Mouse (Mus musculus) urinary bladder, postnatal 10 days (tissue): ENCODE results near the gene Chd1.
"Not testable (repeated sequence)": the region's sequence is repeated elsewhere in the genome, so short reads cannot be mapped to it uniquely, and the experiment has no call there.

Experiments used
- DNase-seq: peaks from one replicate; pipeline ENCODE4 v3.0.0; 2022; ENCODE audit warnings: low spot score

The Chd1 gene

GRCm38 (mm10) chr17:15704475-15705300, at the start of gene Chd1:
Gene Chd1, plus strand, starts transcription at chr17:15704967.
- DNase-seq: peak; percentile 55

GRCm38 (mm10) chr17:15656881-15657607, 47.7 kb upstream of the Chd1 start:
- no peak for DNase-seq

DNA sequence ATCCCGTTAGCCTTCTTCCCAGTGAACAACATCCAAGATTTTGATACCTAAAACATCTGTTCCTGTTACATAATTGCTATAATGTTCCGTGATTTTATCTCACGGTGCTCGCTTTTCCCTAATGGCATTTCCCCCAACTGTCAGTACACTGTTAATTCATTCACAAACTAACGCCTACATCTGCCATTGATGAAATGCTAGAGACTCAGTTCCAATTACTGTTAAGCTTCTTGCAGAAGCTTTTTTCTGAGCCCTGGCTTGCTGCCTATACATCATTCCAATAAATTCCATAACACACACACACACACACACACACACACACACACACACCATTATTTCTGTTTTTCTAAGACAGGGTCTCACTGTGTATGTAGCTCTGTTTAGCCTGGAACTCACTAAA, 31.9 kb upstream of the Chd1 start:
- DNase-seq: no peak

GRCm38 (mm10) chr17:15677970-15678645, 26.7 kb upstream of the Chd1 start:
- DNase-seq: no peak

- no peak for DNase-seq
Measured at GRCm38 (mm10) chr17:15679966-15680630, 24.7 kb upstream of the Chd1 start.

DNA sequence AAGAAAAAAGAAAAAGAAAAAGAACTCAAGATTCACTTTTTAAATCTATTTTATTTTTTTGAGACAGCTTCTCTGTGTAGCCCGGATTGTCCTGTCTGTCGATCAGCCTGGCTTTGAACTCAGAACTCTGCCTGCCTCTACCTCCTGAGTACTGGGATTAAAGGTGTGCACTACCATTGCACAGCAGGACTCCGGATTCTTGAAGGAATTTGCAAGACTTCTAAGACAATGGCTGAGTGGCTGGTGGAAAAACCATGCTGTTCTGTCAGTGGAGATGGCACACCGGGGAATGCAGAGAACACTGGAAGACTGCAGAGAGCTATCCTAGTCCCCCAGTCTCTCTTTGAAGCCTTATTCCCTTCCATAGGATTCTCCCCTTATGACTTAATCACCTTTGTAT, 24.1 kb upstream of the Chd1 start:
- DNase-seq: no peak

- no peak for DNase-seq
Measured at GRCm38 (mm10) chr17:15686396-15686795, 18.4 kb upstream of the Chd1 start.

DNA sequence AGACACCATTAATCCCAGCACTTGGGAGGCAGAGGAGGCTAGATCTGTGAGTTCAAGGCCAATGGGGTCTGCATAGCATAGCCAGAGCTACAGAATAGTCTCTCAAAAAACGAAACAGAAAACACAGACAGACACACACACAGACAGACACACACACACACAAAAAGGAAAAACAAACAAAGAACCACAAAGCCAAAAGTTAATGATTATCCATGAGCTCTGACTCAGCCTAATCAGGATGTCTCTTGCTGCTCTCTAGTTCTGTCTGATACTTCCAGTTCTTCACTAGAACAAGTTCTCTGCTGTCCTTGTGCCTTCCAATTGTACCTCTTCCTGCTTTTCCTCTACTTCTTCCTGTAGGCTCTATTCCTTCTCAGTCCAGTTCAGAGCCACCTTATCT, 14.5 kb upstream of the Chd1 start:
- no peak for DNase-seq

GRCm38 (mm10) chr17:15695566-15695965, 9.2 kb upstream of the Chd1 start:
- DNase-seq: no peak

GRCm38 (mm10) chr17:15698956-15699355, 5.8 kb upstream of the Chd1 start:
- DNase-seq: no peak

- no peak for DNase-seq
Measured at GRCm38 (mm10) chr17:15701505-15701904, 3.3 kb upstream of the Chd1 start.

- DNase-seq: no peak
Measured at GRCm38 (mm10) chr17:15704158-15704474, 651 bp upstream of the Chd1 start.

GRCm38 (mm10) chr17:15705303-15706284, 827 bp downstream of the Chd1 start:
- no peak for DNase-seq

DNA sequence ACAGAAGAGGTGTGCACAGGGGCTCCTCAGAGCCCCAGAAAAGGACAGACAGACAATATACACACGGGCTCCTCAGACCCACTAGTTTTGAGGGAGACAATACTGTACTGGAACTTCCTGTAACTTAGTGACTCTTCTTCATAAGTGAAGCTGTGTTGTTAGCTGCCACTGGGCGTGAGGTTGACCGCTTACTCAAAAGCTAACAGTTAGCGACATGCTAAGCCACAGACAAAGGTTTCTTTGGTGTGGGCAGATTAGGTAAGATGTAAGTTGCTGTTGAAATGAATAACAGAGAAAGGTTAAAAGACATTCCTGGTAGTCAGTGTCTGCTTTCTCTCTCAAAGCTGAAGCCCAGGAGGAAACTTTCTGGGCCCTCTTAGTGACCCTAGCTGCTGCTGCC, 9.7 kb downstream of the Chd1 start:
- no peak for DNase-seq

DNA sequence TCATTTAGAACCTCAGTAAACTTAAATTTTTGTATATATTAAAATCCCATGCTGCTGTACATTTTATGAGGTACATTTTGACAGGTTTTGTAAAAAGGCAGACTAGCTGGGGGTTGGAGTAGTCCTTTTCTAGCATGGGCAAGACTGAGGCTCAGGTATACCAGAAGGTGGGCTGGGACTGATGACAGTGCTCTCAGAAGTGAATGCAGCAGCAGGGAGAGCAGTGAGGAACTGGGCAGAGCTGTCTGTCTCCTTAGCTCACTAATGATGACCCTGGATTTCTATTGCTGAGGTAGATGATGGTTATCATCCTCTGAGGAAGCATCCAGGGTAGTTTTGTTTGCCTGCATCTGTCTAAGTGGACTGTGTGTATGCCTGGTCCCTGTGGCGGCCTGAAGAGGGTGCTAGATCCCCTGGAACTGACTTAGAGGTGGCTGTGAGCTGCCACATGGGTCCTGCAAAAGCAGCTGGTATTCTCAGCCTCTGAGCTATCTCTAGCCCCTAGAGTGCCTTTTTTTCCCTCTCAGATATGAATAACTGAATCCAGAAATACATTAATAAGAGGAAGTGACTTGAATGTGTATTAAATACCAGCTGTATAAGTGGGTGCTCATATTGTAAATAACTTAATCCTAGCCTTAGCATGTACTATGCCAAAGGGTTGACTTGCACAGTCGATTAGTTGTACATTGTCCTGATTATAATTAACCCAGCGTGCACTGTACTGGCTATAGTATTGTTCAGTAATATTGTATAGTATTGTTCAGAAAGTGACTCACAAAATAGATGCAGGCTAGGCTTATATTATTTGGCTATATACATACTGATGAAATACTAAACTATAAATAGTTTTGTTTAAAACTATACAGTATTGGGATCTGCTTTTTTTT, 10.5 kb downstream of the Chd1 start:
- DNase-seq: no peak

GRCm38 (mm10) chr17:15715940-15716339, 11.2 kb downstream of the Chd1 start:
- no peak for DNase-seq

- DNase-seq: no peak
Measured at GRCm38 (mm10) chr17:15720841-15721240, 16.1 kb downstream of the Chd1 start.

DNA sequence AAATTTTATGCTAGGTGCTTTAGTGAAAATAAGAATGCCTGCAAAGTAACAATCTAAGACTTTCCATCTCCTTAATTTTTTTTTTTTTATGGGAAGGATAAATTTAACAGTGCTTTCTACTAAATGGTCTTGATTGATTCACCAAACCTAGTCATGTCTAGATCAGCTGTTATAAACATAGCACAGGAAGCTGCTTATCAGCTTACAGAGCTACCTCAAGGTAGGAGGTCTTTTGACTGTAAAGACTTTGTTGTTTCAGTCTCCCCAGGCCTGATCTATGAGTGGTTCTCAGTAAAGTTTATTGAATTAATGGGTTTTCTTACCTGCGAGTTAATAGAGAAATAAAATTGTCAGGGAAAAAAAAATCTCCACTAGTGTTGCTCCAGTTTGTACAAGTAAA, 18.5 kb downstream of the Chd1 start:
- no peak for DNase-seq

- not testable (repeated sequence) for DNase-seq
Measured at GRCm38 (mm10) chr17:15723866-15724475, 19.2 kb downstream of the Chd1 start.

DNA sequence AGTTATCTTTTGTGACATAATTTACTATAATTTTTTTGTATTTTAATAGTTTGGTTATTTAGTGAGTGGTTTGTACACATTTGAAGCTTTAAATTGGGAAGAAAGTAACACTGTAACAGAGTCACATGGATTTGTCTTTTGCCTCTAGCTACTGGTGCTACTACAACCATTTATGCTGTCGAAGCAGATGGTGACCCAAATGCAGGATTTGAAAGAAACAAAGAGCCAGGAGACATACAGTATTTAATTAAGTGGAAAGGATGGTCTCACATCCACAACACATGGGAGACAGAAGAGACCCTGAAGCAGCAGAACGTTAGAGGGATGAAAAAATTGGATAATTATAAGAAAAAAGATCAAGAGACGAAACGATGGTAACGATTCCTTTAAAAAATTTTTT, 26.9 kb downstream of the Chd1 start:
- DNase-seq: no peak
